In genomic region chr5:125251885-125252615, GRCm38 (mm10) we compare ENCODE assay signal across 9 mouse cellular contexts.
DNase-seq lines count a peak whose midpoint lies in the region; ATAC-seq and TF ChIP-seq lines count a peak whose summit lies in the region.
"Had no signal": no experiment of that assay in that cellular context is flagged by ENCODE, and none has a peak within 500 bp of the region (broad histone marks: within the 10 kb centered on the region; RNA-seq: fewer than 3 reads in every experiment).

No protein-coding gene starts in this region.

- peak; percentile 26; the same call in 1 of the 2 replicates for TF ChIP-seq CTCF in embryonic fibroblast, embryonic 13.5 days (IDR thresholded peaks at IDR 0.05; ENCODE audit: borderline replicate concordance, insufficient read depth, low read length)
- peak; percentile 62; the same call in 1 of the 2 replicates for TF ChIP-seq CTCF in small intestine, adult 2 months (IDR thresholded peaks at IDR 0.05; ENCODE audit: extremely low read depth, insufficient read length, insufficient replicate concordance, low read depth, low read length)

- no peak overlapping the region for H3K4me3 ChIP-seq in heart, embryonic 15.5 days
- no peak overlapping the region for H3K4me3 ChIP-seq in heart, embryonic 12.5 days
- H3K4me3 ChIP-seq in neural tube, embryonic 13.5 days = no peak overlapping the region
- no peak overlapping the region for H3K4me3 ChIP-seq in embryonic fibroblast, embryonic 13.5 days (ENCODE audit: insufficient read depth, low read length)
- no peak overlapping the region for H3K4me3 ChIP-seq in small intestine, adult 2 months (ENCODE audit: low read depth, low read length)
- H3K4me3 ChIP-seq: neural tube, embryonic 12.5 days had no signal

- no peak for DNase-seq in neural tube, embryonic 10.5 days (ENCODE audit: extremely low spot score, low spot score)
- no peak for DNase-seq in right cerebral cortex, postnatal 25 days
- DNase-seq in urinary bladder, postnatal 4 days (ENCODE audit: low spot score in 2 of 2) = no peak

- no peaks in the 10 kb centered on the region for H3K36me3 ChIP-seq in heart, embryonic 15.5 days
- no peaks in the 10 kb centered on the region for H3K36me3 ChIP-seq in heart, embryonic 12.5 days
- H3K36me3 ChIP-seq in neural tube, embryonic 13.5 days = no peaks in the 10 kb centered on the region
- no peaks in the 10 kb centered on the region for H3K36me3 ChIP-seq in small intestine, adult 2 months (ENCODE audit: control insufficient read depth, insufficient read depth, low read length)
- H3K36me3 ChIP-seq: neural tube, embryonic 12.5 days had no signal

- no peak overlapping the region for H3K4me2 ChIP-seq in heart, embryonic 15.5 days
- H3K4me2 ChIP-seq in heart, embryonic 12.5 days = no peak overlapping the region
- H3K4me2 ChIP-seq in neural tube, embryonic 13.5 days = no peak overlapping the region
- H3K4me2 ChIP-seq: neural tube, embryonic 12.5 days had no signal

- H3K9me3 ChIP-seq in heart, embryonic 15.5 days (replicated peaks) = no peaks in the 10 kb centered on the region
- no peaks in the 10 kb centered on the region for H3K9me3 ChIP-seq in heart, embryonic 12.5 days (replicated peaks)
- no peaks in the 10 kb centered on the region for H3K9me3 ChIP-seq in neural tube, embryonic 13.5 days

- H3K4me1 ChIP-seq in heart, embryonic 15.5 days (replicated peaks) = peaks cover 13% of the 10 kb centered on the region
- peaks cover 14% of the 10 kb centered on the region for H3K4me1 ChIP-seq in heart, embryonic 12.5 days (replicated peaks)
- H3K4me1 ChIP-seq in neural tube, embryonic 13.5 days (replicated peaks) = peaks cover 13% of the 10 kb centered on the region; the same call in 1 of the 2 replicates
- H3K4me1 ChIP-seq in embryonic fibroblast, embryonic 13.5 days (ENCODE audit: control insufficient read depth, insufficient read depth, low read length) = peaks cover 3% of the 10 kb centered on the region; the same call in 1 of the 2 replicates
- peaks cover 2% of the 10 kb centered on the region for H3K4me1 ChIP-seq in small intestine, adult 2 months (ENCODE audit: control insufficient read depth, insufficient read depth, insufficient read length, low read length)

- H3K9ac ChIP-seq in heart, embryonic 15.5 days = no peak overlapping the region
- H3K9ac ChIP-seq in heart, embryonic 12.5 days = no peak overlapping the region
- H3K9ac ChIP-seq in neural tube, embryonic 13.5 days = no peak overlapping the region
- H3K9ac ChIP-seq: neural tube, embryonic 12.5 days had no signal

- no peaks in the 10 kb centered on the region for H3K27me3 ChIP-seq in heart, embryonic 15.5 days
- no peaks in the 10 kb centered on the region for H3K27me3 ChIP-seq in heart, embryonic 12.5 days (replicated peaks)
- H3K27me3 ChIP-seq in neural tube, embryonic 13.5 days = no peaks in the 10 kb centered on the region
- H3K27me3 ChIP-seq in small intestine, adult 2 months (ENCODE audit: control insufficient read depth, insufficient read depth, low read length) = no peaks in the 10 kb centered on the region
- H3K27me3 ChIP-seq: neural tube, embryonic 12.5 days had no signal

- H3K27ac ChIP-seq in heart, embryonic 15.5 days = 0 out of 2 replicates have a peak overlapping the region, but pooled peaks have one; percentile 8
- no peak overlapping the region for H3K27ac ChIP-seq in heart, embryonic 12.5 days (ENCODE audit: poor library complexity, severe bottlenecking)
- H3K27ac ChIP-seq in neural tube, embryonic 13.5 days (replicated peaks) = peak overlapping the region; percentile 14; the same call in 1 of the 2 replicates
- no peak overlapping the region for H3K27ac ChIP-seq in embryonic fibroblast, embryonic 13.5 days (ENCODE audit: insufficient read depth, low read length)
- no peak overlapping the region for H3K27ac ChIP-seq in small intestine, adult 2 months (ENCODE audit: insufficient read depth, low read depth, low read length)
- H3K27ac ChIP-seq: neural tube, embryonic 12.5 days had no signal

- TF ChIP-seq POLR2A in embryonic fibroblast, embryonic 13.5 days (IDR thresholded peaks at IDR 0.05; ENCODE audit: low read depth, low read length) = no peak
- no peak for TF ChIP-seq POLR2A in small intestine, adult 2 months (IDR thresholded peaks at IDR 0.05; ENCODE audit: low read depth, low read length)

- WGBS in heart, embryonic 15.5 days = 48% methylated on average over 15 of the region's 15 CpGs
- WGBS in heart, embryonic 12.5 days = 40% methylated on average over 15 of the region's 15 CpGs
- WGBS in neural tube, embryonic 13.5 days = 55% methylated on average over 15 of the region's 15 CpGs
- WGBS in small intestine, adult 2 months = 37% methylated on average over 15 of the region's 15 CpGs

- ATAC-seq in heart, embryonic 15.5 days (replicated peaks; ENCODE audit: insufficient number of reproducible peaks, insufficient read depth, low FRiP score, low read depth) = no peak
- ATAC-seq in heart, embryonic 12.5 days (ENCODE audit: insufficient number of reproducible peaks, low FRiP score) = no peak; the same call in 1 of the 2 replicates
- no peak for ATAC-seq in neural tube, embryonic 13.5 days (ENCODE audit: low read depth)

Comparison
In these comparisons a context has a peak if more than half of its experiments do, and no peak if none do; other contexts are left out.
1. H3K27ac ChIP-seq: peak in heart, embryonic 15.5 days (single experiment) and neural tube, embryonic 13.5 days (single experiment); none in heart, embryonic 12.5 days (single experiment), embryonic fibroblast, embryonic 13.5 days (single experiment) and small intestine, adult 2 months (single experiment).